Mouse (Mus musculus): ENCODE data around the gene Rprd1b. TPM values are rescaled to one million over a fixed set of nuclear protein-coding genes. Genes with fewer than 3 reads are reported as not detected.
A peak's percentile ranks its signal among the peaks of the same experiment; 100 is the strongest.

The Rprd1b gene
- polyA plus RNA-seq, 1 experiment: 13.6 TPM

DNA sequence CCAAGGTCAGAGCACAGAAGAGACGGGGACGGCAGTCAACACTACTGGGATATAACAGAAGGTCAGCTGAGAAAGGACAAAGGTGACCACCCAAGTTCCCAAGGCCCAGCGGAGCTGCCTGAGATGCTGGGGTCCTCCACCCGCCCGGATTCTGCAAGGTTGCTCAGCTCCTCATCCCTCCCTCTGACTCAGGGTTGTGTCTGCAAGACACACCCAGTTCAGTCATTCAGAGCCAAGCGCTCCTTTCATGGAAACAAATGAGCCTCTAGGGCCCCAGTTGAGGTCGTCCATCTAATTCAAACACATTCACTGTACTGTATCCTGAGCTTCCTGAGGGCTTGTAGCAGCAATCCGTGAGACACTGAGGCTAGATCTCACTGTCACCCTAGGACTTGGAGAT, 126.3 kb downstream of the Rprd1b start:
- Histone ChIP-seq H3K4me3 (ENCODE audit: extremely low read depth, insufficient read depth, insufficient read length) (no peak overlapping the region), H3K4me1 (ENCODE audit: control insufficient read depth, insufficient read depth, insufficient read length) (peaks cover 16% of the 10 kb centered on the region), H3K27ac (ENCODE audit: insufficient read depth, low read length) (no peak overlapping the region), H3K36me3 (ENCODE audit: control insufficient read depth, insufficient read depth, low read length) (no peaks in the 10 kb centered on the region), H3K27me3 (ENCODE audit: control insufficient read depth, insufficient read depth, low read length) (no peaks in the 10 kb centered on the region)
- TF ChIP-seq POLR2A (IDR thresholded peaks at IDR 0.05; ENCODE audit: low read depth, low read length) (no peak), CTCF (IDR thresholded peaks at IDR 0.05; ENCODE audit: extremely low read depth, insufficient read depth, insufficient read length, insufficient replicate concordance) (no peak)
- no peak for DNase-seq (ENCODE audit: low read depth in 1 of 2, low spot score in 2 of 2)
- WGBS: 83% methylated on average over 8 of the region's 8 CpGs

GRCm38 (mm10) chr2:158155101-158155500, 126.8 kb downstream of the Rprd1b start:
- no peak overlapping the region for H3K27ac ChIP-seq (ENCODE audit: insufficient read depth, low read length)
- DNase-seq (ENCODE audit: low read depth in 1 of 2, low spot score in 2 of 2): no peak
- H3K36me3 ChIP-seq (ENCODE audit: control insufficient read depth, insufficient read depth, low read length): no peaks in the 10 kb centered on the region
- peaks cover 19% of the 10 kb centered on the region for H3K4me1 ChIP-seq (ENCODE audit: control insufficient read depth, insufficient read depth, insufficient read length)
- TF ChIP-seq CTCF (IDR thresholded peaks at IDR 0.05; ENCODE audit: extremely low read depth, insufficient read depth, insufficient read length, insufficient replicate concordance) (no peak), POLR2A (IDR thresholded peaks at IDR 0.05; ENCODE audit: low read depth, low read length) (no peak)
- H3K4me3 ChIP-seq (ENCODE audit: extremely low read depth, insufficient read depth, insufficient read length): no peak overlapping the region
- 87% methylated on average over 7 of the region's 7 CpGs for WGBS
- H3K27me3 ChIP-seq (ENCODE audit: control insufficient read depth, insufficient read depth, low read length): no peaks in the 10 kb centered on the region

DNA sequence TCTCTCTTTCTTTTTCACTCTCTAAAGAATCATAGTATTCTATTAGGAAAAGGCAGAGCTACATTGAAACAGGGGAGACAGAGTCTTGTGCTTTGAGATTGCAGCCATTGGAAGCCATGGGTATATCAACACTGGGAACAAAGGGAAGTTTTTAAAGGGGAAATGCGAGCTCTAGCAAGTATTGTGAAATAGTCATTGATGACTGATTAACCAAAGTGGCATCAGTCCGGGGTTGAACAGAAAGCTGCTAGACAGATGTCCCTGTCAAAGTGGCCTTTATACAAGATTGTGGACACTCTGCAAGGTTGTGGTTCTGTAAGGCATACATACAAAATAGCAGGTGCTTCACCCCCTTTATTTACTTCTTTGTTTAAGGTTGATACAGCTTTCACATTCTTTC, 127.3 kb downstream of the Rprd1b start:
- peaks cover 24% of the 10 kb centered on the region for H3K4me1 ChIP-seq (ENCODE audit: control insufficient read depth, insufficient read depth, insufficient read length)
- TF ChIP-seq CTCF (IDR thresholded peaks at IDR 0.05; ENCODE audit: extremely low read depth, insufficient read depth, insufficient read length, insufficient replicate concordance) (no peak), POLR2A (IDR thresholded peaks at IDR 0.05; ENCODE audit: low read depth, low read length) (no peak)
- H3K36me3 ChIP-seq (ENCODE audit: control insufficient read depth, insufficient read depth, low read length): no peaks in the 10 kb centered on the region
- no peaks in the 10 kb centered on the region for H3K27me3 ChIP-seq (ENCODE audit: control insufficient read depth, insufficient read depth, low read length)
- no peak for DNase-seq (ENCODE audit: low read depth in 1 of 2, low spot score in 2 of 2)
- 68% methylated on average over 2 of the region's 2 CpGs for WGBS
- H3K4me3 ChIP-seq (ENCODE audit: extremely low read depth, insufficient read depth, insufficient read length): no peak overlapping the region
- no peak overlapping the region for H3K27ac ChIP-seq (ENCODE audit: insufficient read depth, low read length)

- peaks cover 33% of the 10 kb centered on the region for H3K4me1 ChIP-seq (ENCODE audit: control insufficient read depth, insufficient read depth, insufficient read length)
Measured at GRCm38 (mm10) chr2:158156487-158156886, 128.2 kb downstream of the Rprd1b start.

DNA sequence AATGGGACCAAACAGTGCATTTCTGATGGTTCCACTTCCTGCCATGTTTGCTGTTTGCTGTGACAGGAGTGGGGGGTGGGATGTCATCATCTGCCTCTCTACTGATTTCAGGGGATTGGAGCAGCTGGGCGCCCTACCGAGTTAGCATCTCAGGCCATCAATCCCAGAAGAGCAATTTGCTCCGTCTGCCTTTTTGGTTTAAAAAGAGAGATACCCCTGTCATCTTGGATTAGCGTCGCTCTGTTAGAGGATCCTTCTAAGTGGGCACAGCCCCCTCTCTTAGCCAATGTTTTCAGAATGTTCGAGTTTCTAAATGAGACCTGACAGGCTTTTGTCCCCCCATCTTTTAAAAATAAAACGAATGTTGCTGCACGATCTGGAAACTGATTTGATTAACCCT, 129.4 kb downstream of the Rprd1b start:
- 91% methylated on average over 8 of the region's 8 CpGs for WGBS
- no peaks in the 10 kb centered on the region for H3K36me3 ChIP-seq (ENCODE audit: control insufficient read depth, insufficient read depth, low read length)
- peaks cover 44% of the 10 kb centered on the region for H3K4me1 ChIP-seq (ENCODE audit: control insufficient read depth, insufficient read depth, insufficient read length)
- no peak overlapping the region for H3K27ac ChIP-seq (ENCODE audit: insufficient read depth, low read length)
- no peak for DNase-seq (ENCODE audit: low read depth in 1 of 2, low spot score in 2 of 2)
- TF ChIP-seq POLR2A (IDR thresholded peaks at IDR 0.05; ENCODE audit: low read depth, low read length) (no peak), CTCF (IDR thresholded peaks at IDR 0.05; ENCODE audit: extremely low read depth, insufficient read depth, insufficient read length, insufficient replicate concordance) (no peak)
- no peaks in the 10 kb centered on the region for H3K27me3 ChIP-seq (ENCODE audit: control insufficient read depth, insufficient read depth, low read length)
- no peak overlapping the region for H3K4me3 ChIP-seq (ENCODE audit: extremely low read depth, insufficient read depth, insufficient read length)

More at GRCm38 (mm10) chr2:158156487-158156886, 128.2 kb downstream of the Rprd1b start:
- Histone ChIP-seq H3K27ac (ENCODE audit: insufficient read depth, low read length) (no peak overlapping the region), H3K27me3 (ENCODE audit: control insufficient read depth, insufficient read depth, low read length) (no peaks in the 10 kb centered on the region), H3K4me3 (ENCODE audit: extremely low read depth, insufficient read depth, insufficient read length) (no peak overlapping the region), H3K36me3 (ENCODE audit: control insufficient read depth, insufficient read depth, low read length) (no peaks in the 10 kb centered on the region)
- WGBS: 56% methylated on average over 9 of the region's 9 CpGs
- TF ChIP-seq CTCF (IDR thresholded peaks at IDR 0.05; ENCODE audit: extremely low read depth, insufficient read depth, insufficient read length, insufficient replicate concordance) (no peak), POLR2A (IDR thresholded peaks at IDR 0.05; ENCODE audit: low read depth, low read length) (no peak)
- no peak for DNase-seq (ENCODE audit: low read depth in 1 of 2, low spot score in 2 of 2)

GRCm38 (mm10) chr2:158159376-158160235, 131.3 kb downstream of the Rprd1b start:
- H3K4me1 ChIP-seq (ENCODE audit: control insufficient read depth, insufficient read depth, insufficient read length): peaks cover 43% of the 10 kb centered on the region
- WGBS: 27% methylated on average over 7 of the region's 7 CpGs
- no peaks in the 10 kb centered on the region for H3K36me3 ChIP-seq (ENCODE audit: control insufficient read depth, insufficient read depth, low read length)
- DNase-seq (ENCODE audit: low read depth in 1 of 2, low spot score in 2 of 2): no peak
- H3K4me3 ChIP-seq (ENCODE audit: extremely low read depth, insufficient read depth, insufficient read length): peak overlapping the region; percentile 24; the same call in 1 of the 2 replicates
- TF ChIP-seq POLR2A (IDR thresholded peaks at IDR 0.05; ENCODE audit: low read depth, low read length): no peak
- no peak for TF ChIP-seq CTCF (IDR thresholded peaks at IDR 0.05; ENCODE audit: extremely low read depth, insufficient read depth, insufficient read length, insufficient replicate concordance)
- H3K27ac ChIP-seq (ENCODE audit: insufficient read depth, low read length): peak overlapping the region; percentile 74
- H3K27me3 ChIP-seq (ENCODE audit: control insufficient read depth, insufficient read depth, low read length): no peaks in the 10 kb centered on the region

DNA sequence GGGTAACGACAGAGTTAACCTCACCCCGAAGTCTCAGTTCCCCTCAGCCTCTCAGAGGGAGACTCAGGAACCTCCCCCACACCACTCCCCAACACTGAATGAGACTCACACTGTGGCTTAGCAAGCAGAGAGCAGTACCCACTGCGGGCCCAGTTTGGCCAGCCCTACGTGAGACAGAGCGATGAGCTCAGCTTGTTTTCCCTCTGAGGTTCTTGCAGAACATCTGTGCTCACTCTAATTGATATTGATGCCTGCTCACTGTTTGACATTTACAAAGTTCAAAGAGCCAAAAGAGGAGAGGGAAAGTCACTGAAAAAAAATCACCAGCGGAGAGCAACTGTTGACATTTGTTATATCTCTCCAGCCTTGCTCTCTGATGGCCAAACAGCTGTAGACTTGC, 133.5 kb downstream of the Rprd1b start:
- Histone ChIP-seq H3K4me1 (ENCODE audit: control insufficient read depth, insufficient read depth, insufficient read length) (peaks cover 49% of the 10 kb centered on the region), H3K36me3 (ENCODE audit: control insufficient read depth, insufficient read depth, low read length) (no peaks in the 10 kb centered on the region), H3K4me3 (ENCODE audit: extremely low read depth, insufficient read depth, insufficient read length) (no peak overlapping the region), H3K27ac (ENCODE audit: insufficient read depth, low read length) (0 out of 2 replicates have a peak overlapping the region, but pooled peaks have one; percentile 15), H3K27me3 (ENCODE audit: control insufficient read depth, insufficient read depth, low read length) (no peaks in the 10 kb centered on the region)
- TF ChIP-seq CTCF (IDR thresholded peaks at IDR 0.05; ENCODE audit: extremely low read depth, insufficient read depth, insufficient read length, insufficient replicate concordance) (no peak), POLR2A (IDR thresholded peaks at IDR 0.05; ENCODE audit: low read depth, low read length) (no peak)
- DNase-seq (ENCODE audit: low read depth in 1 of 2, low spot score in 2 of 2): no peak
- 31% methylated on average over 6 of the region's 6 CpGs for WGBS

All from spleen, adult 2 months (tissue).